Mouse (Mus musculus) kidney, embryonic 16.5 days (tissue): Measurements from ENCODE around the gene Shh. TPM values are rescaled to one million over a fixed set of nuclear protein-coding genes. Genes with fewer than 3 reads are reported as not detected.

Experiments used
- ATAC-seq: fragments of 200-750 bp; cut with Nextera tagmentation; 2 replicates; pipeline ENCODE4 v1.8.0; 2017; ENCODE audit warnings: moderate TSS enrichment; ENCODE audit not compliant: low FRiP score, low TSS enrichment
- H3K27ac ChIP-seq: fragments of 300-500 bp; sonication (generic); 2 replicates; pipeline ENCODE4 v1.5.1; 2014; ENCODE audit warnings: low read length
- H3K27me3 ChIP-seq: fragments of 300-500 bp; sonication (generic); 2 replicates; pipeline ENCODE4 v1.6.1; 2014; ENCODE audit warnings: low read length, control low read depth, mixed read lengths; ENCODE audit not compliant: insufficient read depth
- H3K36me3 ChIP-seq: fragments of 300-500 bp; sonication (generic); 2 replicates; pipeline ENCODE4 v1.6.1; 2014; ENCODE audit warnings: low read length, control low read depth, mixed read lengths; ENCODE audit not compliant: insufficient read depth
- H3K4me1 ChIP-seq: fragments of 300-500 bp; sonication (generic); 2 replicates; pipeline ENCODE4 v1.6.1; 2014; ENCODE audit warnings: low read length, control low read depth, mixed read lengths; ENCODE audit not compliant: insufficient read depth
- H3K4me2 ChIP-seq: fragments of 300-500 bp; sonication (generic); replicated peaks from 2 replicates; pipeline ENCODE4 v1.6.1; 2014; ENCODE audit warnings: low read depth, low read length
- H3K4me3 ChIP-seq: fragments of 300-500 bp; sonication (generic); 2 replicates; pipeline ENCODE4 v1.5.1; 2014; ENCODE audit warnings: mild to moderate bottlenecking, low read length
- H3K9ac ChIP-seq: fragments of 300-500 bp; sonication (generic); replicated peaks from 2 replicates; pipeline ENCODE4 v1.6.1; 2014; ENCODE audit warnings: low read length
- H3K9me3 ChIP-seq: fragments of 300-500 bp; sonication (generic); 2 replicates; pipeline ENCODE4 v1.6.1; 2016; ENCODE audit warnings: low read length, control low read depth
- WGBS: fragments of 180-500 bp; shearing (Covaris S2); extraction: QIAGEN DNeasy Blood & Tissue Kit; methylation state at CpG from one replicate; pipeline ENCODE4 v1.1.7; 2014; 5-methylcytosine and 5-hydroxymethylcytosine counted together
- polyA plus RNA-seq: library from polyadenylated mRNA; unstranded; fragments of >200 nt; fragmentation: Nextera tagmentation; extraction: Ambion mirVana; gene quantifications from 2 replicates; pipeline ENCODE4 v1.2.1, GENCODE M21; 2015

Shh gene
- polyA plus RNA-seq, 1 experiment from 2014 or later, result 0.96 TPM

DNA sequence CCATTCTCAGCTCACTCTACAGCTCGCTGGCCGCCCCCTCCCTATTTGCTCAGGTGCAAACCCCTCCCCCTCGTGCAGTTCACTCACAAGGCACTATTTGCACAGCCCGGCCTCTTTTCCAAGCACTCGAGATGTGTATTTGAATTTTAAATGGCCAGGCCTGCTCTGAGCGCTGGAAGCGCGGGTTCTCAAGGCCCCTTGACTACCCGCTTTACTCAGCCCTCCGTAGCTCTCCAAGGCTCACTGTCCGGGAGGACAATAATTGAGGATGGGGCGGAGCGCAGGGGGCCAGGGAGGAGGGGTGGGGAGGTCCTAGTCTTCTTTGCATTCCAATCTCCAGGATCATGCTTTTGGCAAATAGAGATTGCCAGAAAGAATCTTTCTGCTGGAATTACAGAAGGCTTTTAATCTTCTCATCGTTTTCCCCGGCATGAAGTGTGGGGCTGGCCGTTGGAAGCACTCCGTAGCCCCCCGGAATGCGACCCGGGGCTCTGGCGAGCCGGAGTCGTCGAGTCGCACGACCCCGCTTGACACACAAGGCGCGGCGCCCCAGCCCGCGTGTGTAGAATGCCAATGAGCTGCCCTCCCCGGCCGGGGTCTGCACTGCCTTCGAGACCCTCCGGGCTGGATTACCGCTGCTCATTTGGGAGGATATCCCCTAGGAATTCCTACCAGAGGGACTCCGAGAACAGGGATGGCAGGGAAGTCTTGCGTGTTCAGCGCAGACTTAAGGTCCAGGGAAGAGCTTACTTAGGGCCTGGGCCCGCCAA lies 7.4 kb downstream of the Shh start:
- Histone ChIP-seq H3K4me2 (no peak overlapping the region), H3K27ac (no peak overlapping the region), H3K9ac (no peak overlapping the region), H3K36me3 (no peaks in the 10 kb centered on the region), H3K4me3 (no peak overlapping the region; the same call in 1 of the 2 replicates), H3K9me3 (no peaks in the 10 kb centered on the region), H3K4me1 (peaks cover 40% of the 10 kb centered on the region), H3K27me3 (peaks cover 92% of the 10 kb centered on the region)
- 2% methylated on average over 41 of the region's 41 CpGs for WGBS
- ATAC-seq, result no peak

DNA sequence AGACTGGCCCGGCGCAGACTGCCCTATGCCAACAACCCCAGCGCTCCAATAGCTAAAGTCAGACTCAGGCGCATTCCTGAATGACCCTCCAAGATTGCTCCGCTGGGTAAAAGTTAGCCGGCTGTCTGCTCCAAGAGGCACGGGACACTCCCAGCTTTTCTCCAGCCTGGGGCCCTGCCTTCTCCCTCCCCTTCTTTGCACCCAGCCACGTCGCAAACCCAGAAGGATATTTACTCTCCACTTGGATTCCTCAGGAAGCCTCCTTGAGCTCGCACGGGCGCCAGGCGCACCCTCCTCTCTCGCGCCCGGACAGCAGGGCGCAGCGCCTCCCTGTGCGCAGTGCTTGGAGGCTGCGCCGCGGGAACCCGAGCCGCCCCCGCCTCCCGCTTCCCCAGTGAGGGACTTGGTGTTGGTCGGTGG lies 8.2 kb downstream of the Shh start:
- no peak for ATAC-seq
- no peaks in the 10 kb centered on the region for H3K36me3 ChIP-seq
- H3K27ac ChIP-seq, result no peak overlapping the region
- no peaks in the 10 kb centered on the region for H3K9me3 ChIP-seq
- H3K9ac ChIP-seq, result no peak overlapping the region
- H3K4me2 ChIP-seq, result peak overlapping the region; percentile 55
- WGBS, result 0% methylated on average over 27 of the region's 27 CpGs
- peaks cover 32% of the 10 kb centered on the region for H3K4me1 ChIP-seq
- peak overlapping the region; percentile 17; the same call in 1 of the 2 replicates for H3K4me3 ChIP-seq
- peaks cover 85% of the 10 kb centered on the region for H3K27me3 ChIP-seq

DNA sequence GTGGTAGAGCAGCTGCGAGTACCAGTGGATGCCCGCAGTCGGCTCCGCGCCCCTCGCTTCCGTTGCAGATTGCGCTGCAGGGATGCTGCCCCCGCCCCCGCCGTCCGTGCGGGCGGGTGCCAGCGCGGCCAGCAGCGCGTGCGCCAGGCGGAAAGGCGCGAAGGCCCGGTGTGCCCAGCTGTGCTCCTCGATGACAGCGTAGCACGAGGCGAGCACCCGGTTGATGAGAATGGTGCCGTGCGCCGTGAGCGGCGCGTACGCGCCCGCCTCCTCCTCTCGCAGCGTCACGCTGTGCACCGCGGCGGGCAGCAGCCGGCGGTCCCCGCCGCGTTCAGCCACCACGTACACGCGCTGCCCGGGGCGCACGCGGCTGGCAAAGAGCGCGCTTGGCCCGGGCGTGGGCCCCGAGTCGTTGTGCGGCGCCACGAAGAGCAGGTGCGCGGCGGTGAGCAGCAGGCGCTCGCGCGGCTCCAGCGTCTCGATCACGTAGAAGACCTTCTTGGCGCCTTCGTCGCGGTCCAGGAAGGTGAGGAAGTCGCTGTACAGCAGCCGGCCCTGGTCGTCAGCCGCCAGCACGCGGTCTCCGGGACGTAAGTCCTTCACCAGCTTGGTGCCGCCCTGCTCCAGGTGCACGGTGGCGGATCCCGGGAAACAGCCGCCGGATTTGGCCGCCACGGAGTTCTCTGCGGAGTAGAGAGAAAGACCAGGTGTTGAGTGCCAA lies 9.0 kb downstream of the Shh start:
- Histone ChIP-seq H3K27me3 (peaks cover 79% of the 10 kb centered on the region), H3K4me1 (peaks cover 28% of the 10 kb centered on the region), H3K27ac (no peak overlapping the region), H3K9me3 (no peaks in the 10 kb centered on the region), H3K4me2 (peak overlapping the region; percentile 55), H3K4me3 (peak overlapping the region; percentile 38), H3K36me3 (no peaks in the 10 kb centered on the region), H3K9ac (no peak overlapping the region)
- ATAC-seq, result no peak; the same call in 1 of the 2 replicates
- WGBS, result 2% methylated on average over 86 of the region's 95 CpGs

DNA sequence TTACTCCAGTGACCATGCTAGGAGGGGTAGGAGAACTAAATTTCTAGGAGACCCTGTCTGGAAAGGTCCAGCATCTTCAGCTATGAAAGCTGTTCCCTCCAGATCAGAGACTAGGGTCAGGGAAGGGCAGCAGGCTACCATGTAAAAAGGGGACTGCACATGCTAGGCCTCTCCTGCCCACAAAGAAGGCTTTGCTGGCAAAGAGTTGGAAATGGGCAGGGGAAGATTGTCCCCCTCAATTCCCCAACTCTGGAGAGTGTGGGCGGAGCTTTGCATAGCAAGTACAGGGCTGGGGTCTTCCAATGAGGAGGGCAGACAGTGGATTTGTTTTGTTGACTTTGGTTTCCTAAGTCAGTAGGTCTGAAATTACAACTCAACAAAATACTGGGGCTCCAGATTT lies 10.7 kb downstream of the Shh start:
- peaks cover 24% of the 10 kb centered on the region for H3K4me1 ChIP-seq
- H3K27ac ChIP-seq, result no peak overlapping the region
- H3K9me3 ChIP-seq, result no peaks in the 10 kb centered on the region
- H3K4me2 ChIP-seq, result no peak overlapping the region
- no peaks in the 10 kb centered on the region for H3K36me3 ChIP-seq
- H3K9ac ChIP-seq, result no peak overlapping the region
- ATAC-seq, result no peak
- H3K4me3 ChIP-seq, result no peak overlapping the region
- WGBS, result 81% methylated on average over 1 of the region's 1 CpGs
- peaks cover 62% of the 10 kb centered on the region for H3K27me3 ChIP-seq

DNA sequence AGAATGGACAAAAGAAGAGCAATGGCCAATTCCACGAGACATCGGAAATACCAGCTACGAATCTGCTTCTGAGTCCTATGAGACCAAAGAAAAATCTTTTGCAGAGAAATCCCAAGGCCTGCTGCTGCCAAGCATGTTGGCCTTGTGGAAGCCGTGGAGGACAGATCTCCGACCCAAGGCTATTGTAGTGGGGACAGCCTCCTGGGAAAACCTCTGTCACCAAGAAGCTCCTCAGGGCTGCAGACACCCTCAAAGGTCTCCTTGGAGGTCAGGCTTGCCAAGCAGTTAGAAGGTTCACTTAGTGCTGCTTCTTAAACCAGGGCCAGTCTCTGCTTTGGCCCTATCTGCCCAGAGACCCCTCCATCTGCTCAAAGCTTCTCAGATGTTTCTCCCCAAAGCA lies 11.3 kb downstream of the Shh start:
- peaks cover 24% of the 10 kb centered on the region for H3K4me1 ChIP-seq
- ATAC-seq, result no peak
- H3K9ac ChIP-seq, result no peak overlapping the region
- peaks cover 55% of the 10 kb centered on the region for H3K27me3 ChIP-seq
- H3K4me3 ChIP-seq, result no peak overlapping the region
- H3K27ac ChIP-seq, result no peak overlapping the region
- no peak overlapping the region for H3K4me2 ChIP-seq
- no peaks in the 10 kb centered on the region for H3K36me3 ChIP-seq
- no peaks in the 10 kb centered on the region for H3K9me3 ChIP-seq
- WGBS, result 85% methylated on average over 5 of the region's 5 CpGs

DNA sequence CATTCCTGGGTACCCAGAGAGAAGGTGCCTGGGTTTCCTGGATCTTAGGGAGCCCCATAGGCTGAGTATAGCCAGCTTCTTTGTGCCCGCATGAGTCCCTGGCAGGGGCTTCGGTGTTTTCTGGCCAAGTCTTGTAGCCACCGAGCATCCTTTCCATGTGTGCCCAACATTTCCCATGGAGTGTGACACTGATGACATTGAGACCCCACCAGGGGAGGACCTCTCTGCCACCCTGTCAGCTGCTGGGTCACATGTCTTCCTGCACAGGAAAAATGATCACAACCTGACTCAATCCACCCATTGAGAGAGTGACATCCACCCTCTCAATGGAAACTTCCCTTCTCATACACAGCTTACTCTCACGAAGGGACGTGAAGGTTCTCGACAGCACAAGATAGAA lies 12.5 kb downstream of the Shh start:
- WGBS, result 88% methylated on average over 6 of the region's 6 CpGs
- no peak overlapping the region for H3K27ac ChIP-seq

DNA sequence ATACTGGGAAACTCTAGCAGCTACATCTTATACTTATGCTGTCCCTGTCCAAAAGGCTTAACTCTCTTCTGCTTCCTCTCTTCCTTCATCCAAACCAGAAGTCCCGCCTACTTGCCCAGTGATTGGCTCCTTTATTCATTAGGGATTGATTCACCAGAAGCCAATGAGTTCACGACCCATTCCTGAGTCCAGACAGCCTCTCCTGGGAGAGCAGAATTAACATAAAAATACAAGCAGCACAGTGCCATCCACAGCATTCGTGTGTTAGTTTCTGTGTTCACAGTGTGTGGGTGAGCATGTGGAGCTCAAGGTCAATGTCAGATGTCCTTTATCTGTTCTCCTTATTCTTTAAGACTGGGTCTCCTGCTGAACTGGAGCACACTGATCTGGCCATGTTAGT lies 13.5 kb downstream of the Shh start:
- no peak overlapping the region for H3K27ac ChIP-seq
- H3K36me3 ChIP-seq, result no peaks in the 10 kb centered on the region
- no peak overlapping the region for H3K9ac ChIP-seq
- peaks cover 8% of the 10 kb centered on the region for H3K4me1 ChIP-seq
- H3K4me3 ChIP-seq, result no peak overlapping the region
- ATAC-seq, result no peak
- H3K9me3 ChIP-seq, result no peaks in the 10 kb centered on the region
- 37% methylated on average over 3 of the region's 3 CpGs for WGBS
- peaks cover 33% of the 10 kb centered on the region for H3K27me3 ChIP-seq
- H3K4me2 ChIP-seq, result no peak overlapping the region

More for the DNA sequence above, 12.5 kb downstream of the Shh start:
- Histone ChIP-seq H3K4me3 (no peak overlapping the region), H3K4me1 (peaks cover 18% of the 10 kb centered on the region), H3K9me3 (no peaks in the 10 kb centered on the region), H3K4me2 (no peak overlapping the region), H3K36me3 (no peaks in the 10 kb centered on the region), H3K27me3 (peaks cover 43% of the 10 kb centered on the region), H3K9ac (no peak overlapping the region)
- no peak for ATAC-seq

DNA sequence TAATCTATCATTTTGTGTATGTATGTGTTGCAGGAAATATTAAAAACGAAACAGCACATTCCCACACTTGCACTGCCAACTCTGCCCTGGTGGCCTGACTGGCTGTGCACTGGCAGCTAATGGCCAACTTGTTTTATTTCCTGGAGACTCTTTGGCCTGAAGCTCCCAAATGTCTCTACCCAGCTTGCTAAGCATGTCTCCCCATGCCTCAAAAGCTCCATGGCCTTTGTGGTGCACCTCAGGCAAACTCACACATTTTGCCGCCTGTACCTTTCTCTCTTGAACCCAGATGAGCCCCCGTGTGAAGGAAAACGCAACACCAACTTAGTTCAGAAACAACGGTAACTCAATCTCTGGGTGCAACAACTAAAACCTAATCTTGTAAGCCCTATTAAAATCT lies 14.0 kb downstream of the Shh start:
- no peak for ATAC-seq
- Histone ChIP-seq H3K4me1 (peaks cover 4% of the 10 kb centered on the region), H3K27ac (no peak overlapping the region), H3K4me2 (no peak overlapping the region), H3K9me3 (no peaks in the 10 kb centered on the region), H3K9ac (no peak overlapping the region), H3K36me3 (no peaks in the 10 kb centered on the region), H3K4me3 (no peak overlapping the region), H3K27me3 (peaks cover 29% of the 10 kb centered on the region)
- 85% methylated on average over 5 of the region's 5 CpGs for WGBS

DNA sequence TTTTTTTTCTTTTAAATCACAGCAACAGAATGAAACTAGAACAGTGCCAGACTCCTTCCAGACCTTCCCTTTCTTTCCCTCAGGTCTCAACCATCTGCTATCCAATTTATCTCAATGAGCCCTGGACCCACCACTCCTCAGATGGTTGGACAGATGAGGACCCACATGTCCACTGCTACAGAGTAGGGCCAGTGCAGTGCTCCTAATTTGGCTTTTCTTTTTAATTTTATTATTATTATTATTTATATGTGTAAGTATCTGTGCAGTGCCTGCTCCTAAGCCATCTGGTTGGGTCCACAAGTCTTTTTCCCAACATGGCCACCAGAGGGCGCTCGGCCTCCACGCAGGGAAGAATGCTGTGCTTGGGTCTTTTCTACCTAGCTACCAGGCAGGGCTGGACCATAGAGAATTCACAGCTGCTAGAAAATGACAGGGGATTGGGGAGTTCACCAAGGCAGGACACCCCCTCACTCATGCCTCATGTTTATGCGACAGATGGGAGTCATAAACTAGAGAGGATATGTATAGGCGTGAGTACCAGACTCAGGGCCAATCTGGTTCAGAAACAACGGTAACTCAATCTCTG lies 15.9 kb downstream of the Shh start:
- Histone ChIP-seq H3K4me2 (no peak overlapping the region), H3K27me3 (peaks cover 11% of the 10 kb centered on the region), H3K27ac (no peak overlapping the region), H3K4me1 (no peaks in the 10 kb centered on the region), H3K4me3 (no peak overlapping the region), H3K36me3 (no peaks in the 10 kb centered on the region), H3K9me3 (no peaks in the 10 kb centered on the region), H3K9ac (no peak overlapping the region)
- peak; percentile 74 for ATAC-seq
- 29% methylated on average over 6 of the region's 6 CpGs for WGBS
